12 mouse cellular contexts compared by ENCODE assay signal in the genomic region with DNA sequence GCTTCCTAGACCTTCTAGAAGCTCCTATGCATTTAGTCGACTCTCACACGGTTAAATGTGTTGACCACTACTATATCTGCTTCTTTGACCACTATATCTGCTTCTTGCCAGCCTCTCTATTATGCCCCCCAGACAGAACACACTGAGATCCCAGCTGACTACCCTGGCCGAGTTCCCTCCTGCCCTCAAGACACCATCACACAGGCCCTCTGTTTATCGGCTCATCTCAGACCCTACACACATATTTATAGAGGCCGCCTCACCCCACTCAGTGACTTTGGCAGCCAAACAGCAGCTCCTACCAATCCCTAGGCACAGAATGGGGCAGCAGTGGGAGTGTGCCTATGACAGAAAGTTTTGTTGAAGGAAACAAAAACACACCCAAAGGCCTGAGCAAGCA. TPM values are rescaled to one million over a fixed set of nuclear protein-coding genes. Genes with fewer than 3 reads are reported as not detected.
DNase-seq lines count a peak whose midpoint lies in the region; ATAC-seq and TF ChIP-seq lines count a peak whose summit lies in the region.
"Had no signal": no experiment of that assay in that cellular context is flagged by ENCODE, and none has a peak within 500 bp of the region (broad histone marks: within the 10 kb centered on the region; RNA-seq: fewer than 3 reads in every experiment).

No protein-coding gene starts in this region.

- H3K9ac ChIP-seq in ES-E14 (ENCODE audit: insufficient read depth, low read depth, low read length, poor library complexity, severe bottlenecking): no peak overlapping the region; the same call in 1 of the 2 replicates
- no peak overlapping the region for H3K9ac ChIP-seq in hindbrain, postnatal 0 days (replicated peaks; ENCODE audit: low read length)
- H3K9ac ChIP-seq: embryonic facial prominence, embryonic 15.5 days; limb, embryonic 15.5 days had no signal

- DNase-seq in gastrocnemius, adult 2 months: no peak
- no peak for DNase-seq in gastrocnemius, postnatal 14 days
- peak; percentile 25 for DNase-seq in layer of hippocampus, adult 9-11 months
- DNase-seq in layer of hippocampus, postnatal 25 days (ENCODE audit: extremely low spot score in 1 of 2, low spot score in 1 of 2): no peak
- DNase-seq in ES-E14 (ENCODE audit: low read depth, low spot score): no peak
- no peak for DNase-seq in hindbrain, postnatal 0 days (ENCODE audit: low spot score)
- DNase-seq in c-Kit-positive CD71-positive TER-119-positive erythroid progenitor cells, embryonic 14.5 days (ENCODE audit: low spot score): no peak
- DNase-seq: lung, postnatal 14 days; thymus, adult 18-20 months had no signal

- peak overlapping the region; percentile 65 for H3K4me3 ChIP-seq in gastrocnemius, adult 2 months
- H3K4me3 ChIP-seq in ES-E14 (ENCODE audit: insufficient read depth in 1 of 2, low read depth in 1 of 2, low read length in 2 of 2, poor library complexity in 1 of 2, severe bottlenecking in 1 of 2): peak overlapping the region in 1 of 2 experiments; percentile 61; a peak in 2 of 4 replicates
- no peak overlapping the region for H3K4me3 ChIP-seq in hindbrain, postnatal 0 days (ENCODE audit: low read length)

- no peaks in the 10 kb centered on the region for H3K9me3 ChIP-seq in ES-E14 (ENCODE audit: control insufficient read depth, insufficient read depth, low read depth, low read length)
- H3K9me3 ChIP-seq in hindbrain, postnatal 0 days (ENCODE audit: low read length): no peaks in the 10 kb centered on the region
- H3K9me3 ChIP-seq: embryonic facial prominence, embryonic 15.5 days; heart, embryonic 12.5 days; limb, embryonic 15.5 days had no signal

- intact Hi-C loops in gastrocnemius, adult 2 months (cut with DNase I): no loop called here
- intact Hi-C loops in gastrocnemius, postnatal 14 days (cut with DNase I; ENCODE audit: low total_unique reads): no loop called here

- H3K36me3 ChIP-seq in ES-E14 (ENCODE audit: control insufficient read depth, insufficient read depth, low read length, poor library complexity, severe bottlenecking): no peaks in the 10 kb centered on the region
- H3K36me3 ChIP-seq in hindbrain, postnatal 0 days (ENCODE audit: insufficient read depth, low read length): no peaks in the 10 kb centered on the region
- H3K36me3 ChIP-seq: embryonic facial prominence, embryonic 15.5 days; heart, embryonic 12.5 days; limb, embryonic 15.5 days had no signal

- peak; percentile 72 for ATAC-seq in hindbrain, postnatal 0 days

- H3K27ac ChIP-seq in gastrocnemius, adult 2 months: peak overlapping the region; percentile 90
- peak overlapping the region; percentile 99 for H3K27ac ChIP-seq in ES-E14 (ENCODE audit: insufficient read depth, low read depth, low read length, poor library complexity, severe bottlenecking)
- peak overlapping the region; percentile 72; the same call in 1 of the 2 replicates for H3K27ac ChIP-seq in hindbrain, postnatal 0 days
- H3K27ac ChIP-seq: embryonic facial prominence, embryonic 15.5 days; limb, embryonic 15.5 days had no signal

- H3K4me2 ChIP-seq in hindbrain, postnatal 0 days (ENCODE audit: low read depth, low read length): peak overlapping the region; percentile 54; the same call in 1 of the 2 replicates

- H3K4me1 ChIP-seq in ES-E14 (ENCODE audit: control insufficient read depth in 2 of 2, insufficient read depth in 2 of 2, low read length in 2 of 2, poor library complexity in 1 of 2): peaks cover 4 to 28% of the 10 kb centered on the region in 2 experiments; a peak in 3 of 4 replicates
- H3K4me1 ChIP-seq in hindbrain, postnatal 0 days (ENCODE audit: insufficient read depth, low read length): peaks cover 10% of the 10 kb centered on the region

- WGBS in hindbrain, postnatal 0 days: 40% methylated on average over 5 of the region's 5 CpGs

- TF ChIP-seq CTCF in gastrocnemius, adult 2 months (IDR thresholded peaks at IDR 0.05): no peak
- TF ChIP-seq CTCF in hindbrain, postnatal 0 days (IDR thresholded peaks at IDR 0.05; ENCODE audit: low read depth): no peak

- in situ Hi-C loops in ES-E14 (cut with MboI; ENCODE audit: low sequenced_read_pairs in 2 of 2, unreplicated experiment in 2 of 2): no loop called here

- H3K27me3 ChIP-seq in hindbrain, postnatal 0 days (ENCODE audit: insufficient read depth, low read length): no peaks in the 10 kb centered on the region
- H3K27me3 ChIP-seq: embryonic facial prominence, embryonic 15.5 days; heart, embryonic 12.5 days; limb, embryonic 15.5 days had no signal

TF ChIP-seq in ES-E14, 5 proteins besides CTCF, POLR2A, EP300 and RAD21:
- no peak for TF ChIP-seq CHD2 (IDR thresholded peaks at IDR 0.05; ENCODE audit: low read depth, low read length)
- TF ChIP-seq ZNF384 (IDR thresholded peaks at IDR 0.05; ENCODE audit: low read depth, low read length): no peak
- no peak for TF ChIP-seq MAFK (IDR thresholded peaks at IDR 0.05; ENCODE audit: insufficient read depth, low read depth, low read length)
- TF ChIP-seq HCFC1 (IDR thresholded peaks at IDR 0.05; ENCODE audit: borderline replicate concordance, insufficient read depth, low read length): no peak
- no peak for TF ChIP-seq ZC3H11A (IDR thresholded peaks at IDR 0.05; ENCODE audit: borderline replicate concordance, low read depth, low read length)

RNA-seq across cellular contexts. Expression of a gene that starts 14.6 kb away (rescaled TPM):
- total RNA-seq in gastrocnemius, adult 2 months (2021): 100 to 1,000 TPM; 141 to 172 TPM
- total RNA-seq in gastrocnemius, postnatal 14 days (2021): 10 to 100 TPM; 88.9 to 93.1 TPM
- total RNA-seq in layer of hippocampus, postnatal 25 days (2021): 100 to 1,000 TPM; 119 to 124 TPM
- total RNA-seq in ES-E14 (2012; rRNA removed): 3.6 and 4.2 TPM in 2 replicates
- 45.4 and 50.1 TPM in 2 replicates for total RNA-seq in hindbrain, postnatal 0 days (2014; rRNA removed)
- polyA plus RNA-seq in hindbrain, postnatal 0 days (2015; fragmentation: Nextera tagmentation; extraction: Ambion mirVana): 5.5 and 5.8 TPM in 2 replicates
